Mouse (Mus musculus) left cerebral cortex, postnatal 25 days (tissue): ENCODE results near the gene Lrwd1. TPM values are rescaled to one million over a fixed set of nuclear protein-coding genes. Genes with fewer than 3 reads are reported as not detected.

ENCODE experiments used
- DNase-seq, 2 experiments: peaks; one replicate each; pipeline ENCODE4 v3.0.0; 2022; ENCODE audit warnings: low spot score in 2 of 2, mixed read lengths in 1 of 2
- intact Hi-C: fragments of 180-260 bp; cut with DNase I; formaldehyde crosslinking; loops from one replicate; pipeline ENCODE4 v1.15.1; 2025
- total RNA-seq, 2 experiments: library from RNA; stranded (reverse); gene quantifications; 2 replicates each; pipeline ENCODE4 v1.2.3; 2021

Gene Lrwd1
- total RNA-seq, 2 experiments from 2014 or later: 13.3 TPM

DNA sequence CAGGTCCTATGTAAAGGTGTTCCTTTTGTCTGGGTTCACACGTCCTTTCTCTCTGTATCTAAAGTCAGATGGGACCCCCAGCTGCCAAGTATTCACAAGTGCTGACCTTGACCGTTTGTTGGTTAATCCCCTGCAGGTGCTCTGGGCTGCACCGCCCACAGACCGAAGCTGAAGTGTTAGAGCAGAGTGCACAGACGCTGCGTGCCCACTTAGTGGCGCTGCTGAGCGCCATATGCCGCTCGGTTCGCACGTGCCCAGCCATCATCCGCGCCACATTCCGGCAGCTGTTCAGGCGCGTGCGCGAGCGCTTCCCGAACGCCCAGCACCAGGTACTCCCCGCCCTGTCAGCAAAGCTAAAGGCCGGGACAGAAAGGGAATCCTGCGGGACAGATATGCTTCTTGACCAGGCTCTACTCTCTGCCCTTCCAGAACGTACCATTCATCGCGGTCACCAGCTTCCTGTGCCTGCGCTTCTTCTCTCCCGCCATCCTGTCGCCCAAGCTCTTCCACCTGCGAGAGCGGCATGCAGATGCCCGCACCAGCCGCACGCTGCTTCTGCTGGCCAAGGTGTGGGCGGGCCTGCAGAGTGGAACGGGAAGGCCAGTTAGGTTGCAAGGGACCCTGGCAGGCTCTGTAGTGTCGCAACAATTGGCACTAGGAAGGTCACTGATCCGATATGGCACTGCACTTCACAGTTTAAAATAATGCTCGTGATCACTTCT, 33.6 kb downstream of the Lrwd1 start:
- DNase-seq: peak; percentile 76 to 80
- intact Hi-C loops: no loop called here

DNA sequence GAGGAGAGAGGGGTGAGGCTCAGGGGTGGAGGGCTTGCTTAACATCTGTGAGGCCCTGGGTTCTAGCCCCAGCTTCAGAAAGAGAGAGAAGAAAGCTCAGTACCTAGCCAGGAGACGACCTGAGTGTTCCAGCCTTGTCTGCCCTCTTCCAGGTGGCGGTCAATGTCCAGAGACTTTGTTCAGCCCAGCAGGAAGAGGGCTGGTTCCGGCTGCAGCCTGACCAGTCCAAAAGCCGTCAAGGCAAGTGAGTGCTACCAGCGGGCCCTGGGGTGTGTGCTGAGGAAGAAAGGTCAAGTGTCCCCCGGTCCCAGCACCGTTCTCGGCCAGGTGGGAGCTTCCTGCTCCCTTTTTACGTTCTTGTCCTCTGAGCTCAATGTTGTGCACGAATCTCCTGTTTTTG, 37.3 kb downstream of the Lrwd1 start:
- DNase-seq: no peak
- intact Hi-C loops: loop anchor here (10.0 kb wide), 1 partner anchor 496 kb away; no protein-coding TSS in a partner anchor

DNA sequence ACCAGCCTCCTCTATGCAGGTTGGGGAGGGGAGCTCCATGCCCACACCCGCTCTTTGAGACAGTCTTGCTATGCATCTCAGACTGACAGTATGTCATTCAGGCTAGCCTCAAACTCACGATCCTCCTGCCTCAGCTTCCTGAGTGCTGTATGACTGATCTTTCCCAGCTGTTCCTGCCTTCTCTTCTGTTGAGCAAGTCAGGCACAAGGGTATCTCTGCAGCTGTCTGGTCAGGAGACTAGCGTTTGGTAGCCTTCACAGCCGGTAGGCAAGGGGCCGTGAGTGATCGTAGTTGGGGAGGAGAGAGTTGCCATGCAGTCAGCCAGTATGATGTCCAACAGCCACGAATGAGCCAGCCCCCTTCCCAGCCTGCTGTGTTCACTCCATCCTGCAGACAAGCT, 40.8 kb downstream of the Lrwd1 start:
- intact Hi-C loops: loop anchor here (10.0 kb wide), 1 partner anchor 500 kb away; no protein-coding TSS in a partner anchor
- no peak for DNase-seq

DNA sequence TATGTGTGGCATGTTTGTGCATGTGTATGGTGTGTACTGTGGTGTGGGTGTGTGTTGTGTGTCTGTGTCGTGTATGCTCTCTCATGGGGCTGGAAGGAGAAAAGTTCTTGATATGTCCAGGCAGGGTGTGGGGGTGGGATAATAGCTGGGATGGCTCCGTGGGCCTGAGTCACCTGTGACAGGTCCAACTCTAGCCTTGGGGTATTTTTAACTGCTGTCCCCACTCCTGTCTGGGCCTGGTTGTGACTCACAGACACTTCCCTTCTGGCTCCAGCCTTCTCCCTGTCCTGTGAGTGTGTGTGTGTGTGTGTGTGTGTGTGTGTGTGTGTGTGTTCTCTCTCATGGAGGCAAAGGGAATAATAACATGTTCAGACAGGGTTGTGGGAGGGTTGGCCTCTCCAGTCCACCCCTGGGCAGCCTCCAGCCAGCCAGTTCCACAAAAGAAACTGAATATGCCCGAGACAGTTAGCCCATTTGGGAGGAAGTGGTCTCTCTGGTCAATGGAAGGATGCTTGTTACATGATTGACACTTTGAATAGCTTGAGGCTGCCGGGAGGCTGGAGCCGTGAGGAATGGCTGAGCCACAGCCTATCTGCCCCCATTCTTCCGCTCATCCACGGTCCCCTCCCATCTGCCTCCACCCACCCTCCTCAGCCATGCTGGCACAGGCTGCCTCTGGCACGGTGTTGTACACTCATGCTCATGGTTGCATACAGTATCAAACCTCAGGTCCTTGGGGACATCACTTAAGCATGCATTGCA, 41.4 kb downstream of the Lrwd1 start:
- intact Hi-C loops: loop anchor here (10.0 kb wide), 1 partner anchor 500 kb away; no protein-coding TSS in a partner anchor
- peak in 1 of 2 experiments; percentile 56 for DNase-seq

DNA sequence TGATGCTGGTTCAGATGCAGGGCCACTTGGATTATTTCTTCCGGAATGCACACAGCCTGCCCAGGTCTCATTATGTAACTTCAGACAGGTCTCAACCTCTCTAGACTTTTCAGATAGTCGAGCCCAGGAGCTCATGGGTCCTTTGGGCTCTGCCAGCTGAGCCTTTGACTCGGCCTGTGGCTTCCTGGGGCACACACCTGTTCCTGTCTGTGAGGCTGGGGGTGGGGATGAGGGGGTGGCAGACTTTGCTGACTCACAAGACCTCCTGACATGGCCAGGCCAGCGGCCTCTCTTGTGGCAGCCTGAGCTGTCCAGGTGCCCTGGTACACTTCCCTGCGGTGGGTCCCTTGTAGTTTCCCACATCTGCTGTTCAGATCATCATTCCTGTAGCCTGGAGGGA, 43.9 kb downstream of the Lrwd1 start:
- DNase-seq: no peak
- intact Hi-C loops: loop anchor here (10.0 kb wide), 1 partner anchor 503 kb away; no protein-coding TSS in a partner anchor

DNA sequence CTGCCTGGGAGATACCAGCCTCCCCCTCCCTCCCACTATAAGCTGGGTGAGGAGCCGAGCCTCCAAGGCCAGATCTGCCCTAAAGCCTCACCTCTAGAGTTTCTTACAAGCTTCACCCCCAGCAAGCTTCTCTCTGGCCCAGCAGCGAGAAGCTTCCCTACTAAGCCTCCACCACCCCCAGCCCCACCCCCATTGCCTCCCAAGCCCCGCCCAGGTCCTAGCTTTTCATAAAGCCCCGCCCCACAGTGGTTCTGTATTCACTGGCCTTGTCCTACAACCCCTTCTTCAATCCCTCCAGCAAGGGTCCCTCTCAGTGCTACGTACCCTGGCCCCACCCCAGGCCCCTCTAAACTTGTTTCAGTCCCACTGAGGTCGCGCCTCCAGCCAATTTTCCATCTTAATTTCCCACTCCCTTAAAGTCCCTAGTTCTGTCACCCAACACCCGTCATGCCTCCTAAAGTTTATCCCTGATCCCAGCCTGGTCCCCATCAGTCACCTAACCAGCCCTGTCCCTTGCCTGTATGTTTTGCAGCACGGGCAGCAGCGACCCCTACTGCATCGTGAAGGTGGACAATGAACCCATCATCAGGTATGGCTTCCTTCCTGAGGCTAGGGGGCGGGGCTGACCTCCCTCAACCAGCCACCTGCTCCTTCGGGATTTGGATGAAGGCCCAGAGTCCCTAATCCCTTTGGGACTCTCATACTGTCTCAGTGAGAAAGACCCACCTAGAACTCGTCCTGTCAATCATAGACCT, 46.9 kb downstream of the Lrwd1 start:
- no peak for DNase-seq
- intact Hi-C loops: no loop called here

DNA sequence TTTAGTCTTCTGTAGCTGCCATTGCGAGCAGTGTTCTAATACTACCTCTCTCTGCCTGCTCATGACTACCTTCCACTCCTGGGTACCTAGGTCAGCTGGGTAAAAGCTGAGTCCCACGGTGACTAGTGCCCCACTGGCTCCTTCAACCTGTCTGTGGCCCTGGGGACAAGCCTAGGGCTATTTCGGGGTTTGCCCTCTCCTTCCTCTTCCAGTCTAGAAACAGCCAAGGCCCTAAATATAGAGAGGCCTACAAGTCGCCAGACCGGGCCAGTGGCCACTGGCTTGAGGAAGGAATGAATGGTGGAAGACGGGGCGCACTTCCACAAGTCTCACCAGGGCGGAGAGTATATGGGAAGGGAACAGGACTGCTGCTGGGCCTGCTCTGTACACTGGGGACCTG, 49.6 kb downstream of the Lrwd1 start:
- DNase-seq: no peak
- intact Hi-C loops: no loop called here

DNA sequence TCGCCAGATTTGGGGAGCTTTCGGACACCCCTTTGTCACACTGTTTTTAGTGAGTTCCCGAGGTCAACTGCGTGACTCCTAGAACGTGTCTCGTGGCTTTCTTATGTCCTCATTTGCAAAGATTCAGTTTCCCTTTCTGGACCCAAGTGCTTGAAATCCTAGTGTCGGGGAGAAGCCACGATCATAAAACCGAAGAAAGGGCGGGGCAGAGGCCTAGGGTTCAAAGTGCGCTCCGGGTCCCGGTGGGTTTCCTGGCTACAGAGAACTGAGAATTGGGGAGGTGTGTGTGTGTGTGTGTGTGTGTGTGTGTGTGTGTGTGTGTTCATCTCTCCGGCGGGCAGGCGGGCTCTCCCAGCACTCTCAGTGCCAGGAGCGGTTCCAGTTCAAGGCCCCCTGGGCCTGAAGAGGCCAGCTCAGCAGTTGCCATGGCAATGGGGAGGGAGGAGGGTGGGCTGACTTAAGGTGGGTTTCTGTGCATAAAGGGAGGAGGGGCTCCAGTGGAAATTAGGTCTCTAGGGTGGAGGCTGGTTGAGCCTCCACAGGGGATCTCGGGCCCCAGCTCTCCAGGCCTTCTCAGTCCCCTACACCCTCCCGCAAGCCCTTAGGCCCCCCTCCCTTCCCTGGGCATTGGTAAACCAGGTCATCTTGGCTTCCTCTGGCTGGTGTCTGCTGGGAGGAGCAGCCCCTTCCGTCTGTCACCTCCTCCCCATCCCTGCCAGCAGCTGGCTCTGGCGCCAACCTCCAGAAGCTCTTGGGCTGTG, 50.8 kb downstream of the Lrwd1 start:
- intact Hi-C loops: no loop called here
- no peak for DNase-seq

DNA sequence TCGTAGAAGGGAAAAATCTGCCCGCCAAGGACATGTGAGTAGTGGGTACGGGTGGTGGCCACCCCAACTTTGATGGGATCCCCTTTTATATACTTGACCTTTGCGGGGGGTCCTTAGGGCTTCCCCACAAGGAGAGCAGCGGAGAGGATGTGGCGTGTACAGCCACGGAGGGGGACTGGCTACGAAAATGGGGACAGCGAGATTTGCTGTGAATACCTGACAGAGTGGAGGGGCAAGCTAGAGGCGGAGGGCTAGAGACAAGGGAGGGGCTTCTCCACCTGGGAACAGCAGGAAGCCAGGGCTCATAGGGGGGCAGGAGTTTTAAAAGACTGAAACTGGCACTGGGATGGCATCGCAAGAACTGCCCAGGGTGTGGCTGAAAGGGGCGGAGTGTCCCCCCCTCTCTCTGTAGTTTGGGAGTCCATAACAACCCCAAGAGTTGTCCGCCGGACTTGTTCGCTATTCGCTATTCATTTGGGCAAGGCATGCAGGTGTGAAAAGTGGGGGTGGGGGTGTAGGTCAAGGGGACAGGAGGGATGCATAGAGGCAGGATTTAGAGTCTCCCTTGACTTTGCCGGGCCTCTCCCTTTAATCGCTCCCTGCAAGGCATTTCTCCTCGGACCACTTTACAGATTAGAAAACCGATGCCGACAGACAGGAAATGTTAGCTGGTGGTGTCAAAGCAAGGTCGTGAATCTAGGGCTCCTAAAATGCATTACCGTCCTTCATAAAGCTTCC, 51.6 kb downstream of the Lrwd1 start:
- DNase-seq: no peak
- intact Hi-C loops: no loop called here

DNA sequence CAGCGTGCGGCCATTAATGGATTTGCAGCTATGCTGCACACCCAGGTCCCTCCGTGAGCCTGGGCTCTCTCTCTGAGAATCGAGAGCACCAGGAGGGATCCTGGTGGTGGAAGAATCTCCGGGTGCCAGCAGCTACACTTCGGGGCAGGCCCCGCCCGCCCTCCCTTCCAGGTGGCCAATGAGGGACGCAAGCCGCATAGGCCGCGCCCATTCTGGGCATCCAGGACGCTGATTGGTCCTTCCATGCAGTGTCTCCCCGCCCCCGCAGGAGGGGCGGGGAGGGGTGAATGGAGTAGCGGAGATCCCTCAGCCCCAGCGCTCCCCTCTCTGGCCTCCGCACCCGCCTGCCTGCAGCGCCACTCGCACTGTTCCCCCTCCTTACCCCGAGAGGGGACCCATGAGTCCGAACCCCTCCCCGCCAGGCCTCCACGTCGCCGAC, 52.2 kb downstream of the Lrwd1 start, which contains the start of gene Rasa4:
Rasa4 (plus strand) TSS at position 248 of the 439 bp plus-strand sequence.
- DNase-seq: peak; percentile 90 to 96
- intact Hi-C loops: no loop called here

DNA sequence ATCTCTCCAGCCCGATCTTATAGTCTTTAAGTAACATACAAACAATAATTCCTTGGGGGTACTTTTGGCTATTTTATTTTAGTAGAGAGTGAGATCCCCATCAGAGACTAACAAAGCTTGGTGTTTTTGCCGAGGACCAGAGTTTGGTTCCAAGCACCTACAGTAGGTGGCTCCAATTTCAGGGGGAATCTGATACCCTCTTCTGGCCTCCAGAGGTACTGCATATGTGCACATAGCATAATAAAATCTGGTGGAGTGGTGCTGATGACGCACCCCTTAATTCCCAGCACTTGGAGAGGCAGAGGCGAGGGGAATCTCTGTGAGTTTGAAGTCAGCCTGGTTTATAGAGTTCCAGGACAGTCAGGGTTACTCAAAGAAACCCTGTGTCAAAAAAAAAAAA, 53.5 kb downstream of the Lrwd1 start:
- intact Hi-C loops: no loop called here
- DNase-seq: no peak

DNA sequence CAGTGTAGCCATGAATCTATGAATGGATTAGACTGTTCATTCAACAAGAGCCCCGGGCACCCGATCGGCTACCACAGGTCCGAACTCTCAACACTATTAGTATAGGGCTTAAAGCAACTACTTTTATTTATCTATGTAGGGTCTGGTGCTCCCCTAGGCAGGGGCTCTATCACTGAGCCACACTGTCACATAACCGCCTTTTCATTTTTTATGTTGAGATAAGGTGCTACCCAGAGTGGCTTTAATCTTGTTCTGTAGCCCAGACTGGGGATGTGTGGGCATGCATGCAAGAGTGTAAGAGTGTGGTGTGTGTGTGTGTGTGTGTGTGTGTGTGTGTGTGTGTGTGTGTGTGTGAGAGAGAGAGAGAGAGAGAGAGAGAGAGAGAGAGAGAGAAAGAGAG, 57.7 kb downstream of the Lrwd1 start:
- no peak for DNase-seq
- intact Hi-C loops: no loop called here

DNA sequence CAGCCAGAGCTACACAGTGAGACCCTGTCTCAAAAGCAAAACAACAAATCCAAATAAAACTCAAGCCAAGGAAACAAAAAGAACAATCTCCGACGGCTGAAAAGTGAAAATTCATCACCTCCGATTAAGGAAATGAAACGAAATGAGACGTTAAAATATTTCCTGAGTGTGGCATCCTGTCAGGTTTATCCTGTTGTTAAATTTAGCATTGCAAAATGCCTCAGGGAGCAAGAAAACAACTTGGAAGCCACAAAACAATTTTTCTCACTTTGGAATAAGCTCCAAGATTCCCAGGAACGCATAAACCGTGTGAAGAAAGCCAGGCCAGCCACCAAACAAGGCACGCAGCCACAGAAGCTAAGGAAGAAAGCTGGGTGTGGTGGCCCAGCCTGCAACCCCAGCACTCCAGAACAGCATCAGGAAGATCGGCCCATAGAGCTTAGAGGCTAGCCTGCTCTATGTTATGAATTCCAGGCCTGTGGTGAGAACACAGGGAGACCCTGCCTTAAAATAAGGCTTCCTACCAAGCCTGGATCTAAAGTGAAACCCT, 58.8 kb downstream of the Lrwd1 start:
- DNase-seq: no peak
- intact Hi-C loops: no loop called here

DNA sequence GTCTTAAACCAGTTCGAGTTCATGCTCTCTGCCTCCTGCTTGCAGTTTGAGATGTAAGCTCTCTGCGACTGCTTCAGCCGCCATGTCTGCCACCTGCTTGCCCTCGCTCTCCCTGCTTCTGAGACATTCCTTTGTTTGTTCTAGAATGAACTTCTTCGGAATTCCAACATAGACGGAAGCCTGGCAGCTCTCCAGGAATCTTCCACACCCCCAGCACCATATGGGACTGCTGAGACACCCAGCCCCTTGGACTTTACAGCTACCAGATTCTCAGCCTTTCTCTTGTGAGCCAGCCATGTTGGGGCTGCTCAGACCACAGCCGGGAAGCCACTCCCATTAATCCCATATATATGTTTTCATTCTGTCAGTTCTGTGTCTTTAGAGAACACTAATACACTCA, 59.6 kb downstream of the Lrwd1 start:
- intact Hi-C loops: no loop called here
- DNase-seq: peak; percentile 16 to 50

DNA sequence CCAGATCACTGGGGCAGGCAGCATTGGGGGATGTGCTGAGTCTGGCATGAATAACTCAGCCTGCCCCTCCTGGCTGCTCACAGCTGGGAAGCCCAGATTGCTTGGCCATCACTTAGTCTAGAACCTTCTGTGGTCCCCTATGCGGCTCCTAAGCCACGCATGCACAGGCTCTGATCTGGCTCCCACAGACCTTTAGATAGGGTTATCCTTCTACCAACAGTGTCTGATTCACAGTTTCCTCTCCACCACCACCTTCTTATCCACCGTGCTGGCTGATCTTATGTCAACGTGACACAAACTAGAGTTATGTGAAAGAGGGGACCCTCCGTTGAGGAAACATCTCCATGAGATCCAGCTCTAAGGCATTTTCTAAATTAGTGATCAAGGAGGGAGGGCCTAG, 60.8 kb downstream of the Lrwd1 start:
- intact Hi-C loops: no loop called here

DNA sequence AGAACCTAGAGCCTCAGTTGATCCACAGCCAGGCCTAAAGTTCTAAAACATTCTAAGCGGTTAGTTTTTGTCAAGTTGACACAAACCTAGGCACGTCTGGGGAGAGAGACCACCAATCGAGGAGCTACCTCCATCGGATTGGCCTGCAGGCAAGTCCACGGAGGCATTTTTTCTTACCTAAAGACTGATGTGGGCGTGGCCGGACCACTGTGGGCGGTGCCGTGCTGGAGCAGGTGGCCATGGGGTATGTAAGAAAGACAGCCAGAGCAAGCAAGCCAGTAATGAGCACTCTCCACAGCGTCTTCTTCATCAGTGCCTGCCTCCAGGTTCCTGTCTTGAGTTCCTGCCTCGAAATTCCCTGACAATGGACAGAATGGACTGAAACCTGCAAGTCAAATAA, 62.3 kb downstream of the Lrwd1 start:
- no peak for DNase-seq
- intact Hi-C loops: no loop called here

More for the DNA sequence above, 60.8 kb downstream of the Lrwd1 start:
- DNase-seq: no peak

DNA sequence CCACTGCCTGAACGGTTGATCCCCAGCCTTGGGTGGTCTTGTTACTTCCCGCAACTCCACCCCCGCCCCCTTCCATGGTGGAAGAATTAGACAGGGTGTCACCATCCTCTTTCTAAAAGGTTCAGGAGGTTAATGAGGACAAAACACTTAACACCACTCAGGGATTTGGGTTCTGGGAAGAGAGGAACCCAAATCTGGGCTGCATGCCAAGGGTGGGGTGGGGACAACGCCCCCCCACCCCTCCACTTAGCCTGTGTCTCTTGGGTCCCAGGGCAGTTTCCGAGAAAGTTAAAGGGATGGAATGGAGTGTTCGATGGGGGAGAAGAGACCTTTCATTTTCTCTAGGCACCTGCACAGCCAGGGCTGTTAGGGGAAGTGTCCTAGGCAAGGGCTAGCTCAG, 62.8 kb downstream of the Lrwd1 start:
- intact Hi-C loops: no loop called here
- no peak for DNase-seq
